Mouse (Mus musculus): ENCODE measurements around the gene Srarp.

Srarp gene

DNA sequence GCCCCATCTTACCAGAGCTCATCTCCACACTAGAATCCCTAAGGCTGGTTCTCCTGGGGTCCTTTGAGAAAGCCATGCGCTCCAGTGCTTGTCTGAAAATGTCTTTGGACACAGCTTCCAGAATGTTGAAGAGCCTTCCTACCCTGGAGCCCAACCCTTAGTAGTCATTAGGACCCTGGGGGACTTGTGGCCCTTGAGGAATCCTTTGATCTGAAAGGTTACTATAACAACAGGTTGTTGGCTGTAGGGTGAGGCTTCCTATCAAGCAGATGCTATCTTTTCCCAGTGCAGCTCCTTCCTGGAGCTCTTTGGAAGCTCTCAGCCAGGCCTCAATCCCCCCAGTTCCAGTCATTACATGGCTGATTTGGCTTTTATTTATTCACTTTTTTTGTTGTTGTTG lies at the start of gene Srarp:
Srarp (minus strand) TSS at position 132 of the 400 bp plus-strand sequence.
- in situ Hi-C loops (cut with MboI; ENCODE audit: low sequenced_read_pairs): no loop called here

DNA sequence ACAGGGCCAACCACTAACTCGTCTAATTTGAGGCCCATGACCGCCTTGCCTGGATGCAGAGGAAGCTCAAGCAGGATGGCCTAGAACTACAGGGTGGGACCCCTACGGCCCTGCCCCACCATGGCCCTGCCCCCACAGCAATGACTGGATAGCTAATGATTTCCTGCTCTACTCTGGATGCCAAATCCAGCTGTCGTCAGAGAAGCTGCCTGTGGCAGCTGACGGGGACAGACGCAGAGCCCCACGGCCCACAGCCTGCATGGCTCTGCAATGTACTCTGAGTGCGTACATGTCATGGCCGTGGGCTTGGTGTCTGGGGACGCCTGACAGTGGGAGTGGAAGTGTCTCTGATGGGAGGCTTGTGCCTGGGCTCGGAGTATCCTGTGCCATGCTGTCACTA lies 48.2 kb upstream of the Srarp start:
- in situ Hi-C loops (cut with MboI; ENCODE audit: low sequenced_read_pairs): no loop called here

DNA sequence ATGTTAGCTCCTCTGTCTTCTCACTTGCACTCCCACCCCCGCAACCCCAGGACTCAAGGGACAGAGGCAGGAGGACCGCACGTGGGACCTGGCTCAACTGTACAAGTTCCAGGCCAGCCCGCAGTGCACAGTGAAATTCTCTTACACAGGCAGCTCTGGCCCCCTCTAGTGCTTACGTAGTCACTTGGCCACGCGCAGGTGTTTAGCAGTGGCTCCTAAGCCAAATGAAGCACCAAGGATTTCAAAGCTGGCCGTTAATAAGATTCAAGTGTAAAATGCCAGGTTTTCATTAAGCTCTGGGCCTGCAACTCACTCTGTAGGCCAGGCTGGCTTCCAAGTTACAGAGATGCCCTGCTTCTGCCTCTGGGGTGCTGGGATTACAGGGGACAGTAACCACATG lies 43.5 kb upstream of the Srarp start:
- in situ Hi-C loops (cut with MboI; ENCODE audit: low sequenced_read_pairs): no loop called here

DNA sequence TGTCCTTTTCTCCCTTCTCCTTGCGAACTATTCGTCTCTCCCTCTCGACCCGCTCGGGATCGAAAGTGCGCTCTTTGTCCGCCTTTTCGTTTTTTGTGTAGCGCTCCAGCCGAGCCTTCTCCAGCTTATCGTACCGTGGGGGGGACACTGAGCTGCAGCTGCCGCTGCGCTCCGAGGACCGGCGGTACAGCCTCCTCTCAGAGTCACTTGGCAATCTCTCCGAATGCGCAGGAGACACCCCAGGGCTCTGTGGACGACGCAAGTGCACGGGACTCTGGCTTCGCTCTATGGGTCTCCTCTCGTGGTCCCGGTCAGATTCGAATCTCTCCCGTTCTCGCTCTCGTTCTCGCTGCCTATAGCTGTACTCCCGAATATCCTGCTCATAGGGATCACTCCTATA lies 42.9 kb upstream of the Srarp start:
- in situ Hi-C loops (cut with MboI; ENCODE audit: low sequenced_read_pairs): no loop called here

DNA sequence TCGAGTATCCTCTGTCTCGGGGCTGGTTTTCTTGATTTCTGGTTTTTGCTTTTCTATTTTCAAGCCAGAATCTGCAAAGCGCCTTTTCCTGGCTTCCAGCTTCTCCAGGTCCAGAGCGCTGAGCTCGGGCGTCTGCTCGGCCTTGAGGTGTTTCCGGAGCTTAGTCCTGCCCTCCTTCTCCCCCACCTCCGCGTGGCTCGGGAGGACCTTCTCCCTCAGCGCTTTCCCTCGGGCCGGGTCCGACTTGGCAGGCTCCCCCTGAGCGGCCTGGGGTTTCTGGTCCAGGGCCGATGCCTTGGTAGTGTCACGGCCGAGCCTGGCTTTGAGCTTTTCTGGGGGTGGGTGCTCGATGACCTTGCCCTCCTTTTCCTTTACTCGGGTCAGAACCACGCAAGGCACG lies 42.3 kb upstream of the Srarp start:
- in situ Hi-C loops (cut with MboI; ENCODE audit: low sequenced_read_pairs): no loop called here

DNA sequence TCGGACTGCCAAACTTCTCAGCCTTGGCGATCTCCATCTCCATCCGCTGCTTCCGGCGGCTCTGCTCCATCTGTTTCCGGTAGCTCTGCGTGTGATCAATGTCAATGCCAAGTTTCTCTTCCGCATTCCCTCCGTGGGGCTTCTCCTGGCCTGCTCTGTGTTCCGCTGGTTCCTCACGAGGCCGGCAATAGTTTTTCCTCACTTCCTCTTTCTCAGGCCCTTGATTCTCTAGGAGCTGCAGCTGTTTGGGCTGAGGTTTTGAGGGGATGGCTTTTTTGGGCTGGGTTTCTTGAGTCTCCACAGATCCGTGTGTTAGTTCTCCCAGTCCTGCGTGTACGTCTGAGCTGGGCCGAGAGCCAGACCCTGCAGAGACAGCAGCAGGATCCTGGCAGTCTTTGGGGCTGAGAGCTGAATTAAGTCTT lies 41.8 kb upstream of the Srarp start:
- in situ Hi-C loops (cut with MboI; ENCODE audit: low sequenced_read_pairs): no loop called here

DNA sequence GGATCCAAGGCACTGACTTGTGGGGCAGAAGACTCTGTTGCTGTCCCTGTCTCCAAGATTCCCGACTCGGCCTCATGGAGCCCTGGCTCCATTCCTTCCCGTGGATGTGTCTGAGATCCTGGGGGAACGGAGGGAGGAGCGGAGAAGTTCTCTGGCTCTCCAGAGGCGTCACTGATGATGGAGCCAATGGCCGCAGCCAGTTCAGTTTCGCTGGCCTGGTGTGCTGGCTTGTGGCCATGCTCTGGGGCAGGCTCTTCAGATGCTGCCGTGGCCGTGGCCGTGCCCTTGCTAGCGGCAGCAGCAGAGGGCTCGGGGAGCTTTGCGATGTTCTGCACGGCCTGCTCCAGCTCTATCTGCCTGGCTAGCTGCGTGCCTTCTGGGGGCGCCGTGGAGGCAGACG lies 38.5 kb upstream of the Srarp start:
- in situ Hi-C loops (cut with MboI; ENCODE audit: low sequenced_read_pairs): no loop called here

DNA sequence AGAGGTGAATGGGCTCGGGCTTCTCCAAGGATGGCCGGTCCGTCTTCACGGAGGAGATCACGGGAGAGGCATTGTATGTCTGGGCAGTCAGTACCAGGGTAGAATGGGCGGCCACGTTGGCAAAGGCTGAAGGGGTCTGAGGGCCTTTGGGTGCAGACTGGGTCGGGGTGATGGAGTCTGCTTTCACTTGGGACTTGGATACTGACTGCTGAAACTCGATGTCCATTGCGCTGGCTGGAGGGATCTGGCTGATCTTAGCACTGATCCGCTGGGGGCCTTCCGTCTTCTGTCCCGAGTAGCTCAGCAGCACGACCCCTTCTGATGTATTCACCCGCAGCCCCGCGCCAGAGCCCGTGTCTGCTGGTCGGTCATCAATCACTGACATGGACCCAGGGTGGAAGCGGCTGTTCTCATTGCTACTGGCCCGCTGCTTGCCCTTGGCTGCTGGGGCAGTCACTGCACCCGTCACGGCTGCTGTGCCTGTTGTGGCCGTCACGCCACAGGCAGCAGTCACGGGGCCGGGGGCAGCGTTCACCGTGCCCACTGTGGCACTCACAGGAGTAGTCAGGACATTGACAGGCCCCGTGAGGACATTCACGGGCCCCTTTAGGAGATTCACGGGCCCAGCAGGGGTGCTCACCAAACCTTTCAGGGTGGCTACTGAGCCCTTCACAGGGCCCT lies 36.9 kb upstream of the Srarp start:
- in situ Hi-C loops (cut with MboI; ENCODE audit: low sequenced_read_pairs): no loop called here

DNA sequence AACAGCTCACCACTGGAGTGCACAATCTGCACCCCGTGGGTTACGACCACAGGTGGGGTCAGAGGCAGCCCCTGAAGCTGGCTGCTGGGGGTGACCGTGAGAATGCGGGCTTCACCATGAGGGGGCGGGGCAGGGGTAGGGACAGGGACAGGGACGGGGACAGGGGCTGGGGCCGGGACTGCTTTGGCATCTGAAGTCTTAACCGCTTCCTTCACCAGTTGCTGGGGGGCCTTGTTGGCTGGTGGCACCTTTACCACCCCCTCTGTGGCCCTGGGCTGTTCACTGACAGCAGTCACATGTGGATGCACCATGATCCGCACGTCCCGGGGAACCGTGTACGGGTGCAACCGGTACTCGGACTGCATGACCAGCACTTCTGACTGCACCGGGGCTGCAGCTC lies 35.6 kb upstream of the Srarp start:
- in situ Hi-C loops (cut with MboI; ENCODE audit: low sequenced_read_pairs): no loop called here

DNA sequence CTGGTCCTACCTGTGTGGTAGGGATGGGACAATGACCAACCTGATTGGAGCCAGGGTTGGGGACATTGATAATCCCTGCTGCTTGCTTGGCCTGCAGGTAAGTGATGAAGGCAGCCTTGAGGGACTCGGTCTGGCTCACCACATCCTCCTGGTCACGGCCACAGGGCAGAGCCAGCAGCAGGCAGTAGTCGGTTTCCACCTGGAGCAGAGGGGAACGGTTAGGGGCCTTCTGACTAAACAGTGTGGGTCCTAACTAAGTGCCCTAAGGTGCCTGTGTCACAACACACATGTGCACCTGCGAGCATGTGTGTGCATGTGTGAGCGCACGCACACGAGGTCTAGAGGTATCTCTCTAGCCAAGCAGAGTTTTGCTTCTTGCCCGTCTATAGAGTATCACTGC lies 33.4 kb upstream of the Srarp start:
- in situ Hi-C loops (cut with MboI; ENCODE audit: low sequenced_read_pairs): no loop called here

DNA sequence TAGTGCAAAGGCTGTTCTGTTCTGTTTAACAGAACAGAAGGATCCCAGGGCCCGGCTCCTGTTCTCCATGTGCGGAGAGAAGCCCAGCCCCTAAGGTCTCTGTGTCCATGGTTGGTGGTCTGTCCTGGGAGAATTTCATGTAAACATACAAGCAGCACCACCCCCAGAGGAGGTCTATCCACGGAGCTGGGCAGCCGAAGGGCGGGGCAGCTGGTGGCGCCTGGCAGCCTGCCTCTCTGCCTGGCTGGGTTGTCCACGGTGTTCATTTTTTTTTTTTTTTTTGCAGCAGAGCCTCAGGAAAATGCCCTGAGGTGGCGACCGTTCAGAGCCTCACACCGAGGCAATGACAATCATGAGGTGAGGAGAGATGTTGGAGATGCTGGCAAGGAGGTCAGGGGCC lies 32.7 kb upstream of the Srarp start:
- in situ Hi-C loops (cut with MboI; ENCODE audit: low sequenced_read_pairs): no loop called here

DNA sequence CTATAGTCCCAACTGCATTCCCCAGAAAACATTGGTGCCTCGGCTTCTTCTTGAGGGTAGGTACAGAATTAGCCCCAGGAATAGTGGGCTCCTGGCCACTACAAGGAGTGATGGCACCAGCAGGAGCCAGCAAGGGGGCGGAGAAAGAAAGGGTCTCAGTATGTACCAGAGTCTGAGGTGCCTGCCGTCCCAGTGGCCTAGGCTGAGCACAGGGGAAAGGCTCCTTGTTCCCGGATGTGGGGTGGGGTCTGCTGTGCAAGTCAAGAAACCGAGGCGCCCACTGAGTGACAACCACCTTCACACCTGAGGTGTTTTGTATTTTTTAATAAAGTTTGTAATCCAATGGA lies 31.6 kb upstream of the Srarp start:
- in situ Hi-C loops (cut with MboI; ENCODE audit: low sequenced_read_pairs): no loop called here

DNA sequence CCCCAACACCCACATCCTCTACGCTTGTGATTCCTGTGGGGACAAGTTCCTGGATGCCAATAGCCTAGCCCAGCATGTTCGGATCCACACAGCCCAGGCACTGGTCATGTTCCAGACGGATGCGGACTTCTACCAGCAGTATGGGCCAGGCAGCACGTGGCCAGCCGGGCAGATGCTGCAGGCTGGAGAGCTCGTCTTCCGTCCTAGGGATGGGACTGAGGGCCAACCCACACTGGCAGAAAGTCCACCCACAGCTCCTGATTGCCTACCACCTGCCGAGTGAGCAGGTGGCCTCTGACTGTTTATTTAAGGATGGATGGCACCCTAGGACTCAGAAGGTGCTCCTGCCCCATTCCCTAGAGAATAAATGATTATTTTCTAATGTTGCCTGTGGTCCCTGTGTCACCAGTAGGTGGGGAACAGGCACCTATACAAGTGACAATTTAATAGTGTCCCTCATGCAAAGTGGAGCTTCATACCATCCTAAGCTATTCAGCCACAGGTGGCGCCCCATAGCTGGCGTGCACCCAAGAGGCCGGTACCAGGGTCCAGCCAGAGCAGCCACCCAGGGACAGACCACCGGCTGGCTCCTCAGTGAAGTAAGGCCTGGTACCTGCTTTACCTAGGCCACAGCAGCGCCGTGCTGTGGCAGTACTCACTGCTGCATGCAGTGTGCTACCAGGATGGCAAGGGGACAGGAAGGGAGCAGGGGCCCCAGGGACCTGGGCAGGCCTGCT lies 31.1 kb upstream of the Srarp start:
- in situ Hi-C loops (cut with MboI; ENCODE audit: low sequenced_read_pairs): no loop called here

DNA sequence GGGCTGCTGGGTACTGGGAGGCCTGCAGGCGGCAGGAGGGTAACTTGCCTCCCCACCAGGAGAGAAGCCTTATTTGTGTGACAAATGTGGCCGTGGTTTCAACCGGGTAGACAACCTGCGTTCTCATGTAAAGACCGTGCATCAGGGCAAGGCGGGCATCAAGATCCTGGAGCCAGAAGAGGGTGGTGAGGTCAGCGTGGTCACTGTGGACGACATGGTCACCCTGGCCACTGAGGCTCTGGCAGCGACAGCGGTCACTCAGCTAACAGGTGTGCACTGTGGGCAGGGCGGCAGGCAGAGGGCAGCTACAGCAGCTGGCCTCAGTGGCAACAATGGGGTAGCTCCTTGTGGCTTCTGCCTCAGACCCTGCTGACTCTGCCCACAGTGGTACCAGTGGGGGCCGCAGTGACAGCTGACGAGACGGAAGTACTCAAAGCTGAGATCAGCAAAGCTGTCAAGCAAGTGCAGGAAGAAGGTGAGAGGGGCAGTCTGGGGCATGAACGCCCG lies 30.4 kb upstream of the Srarp start:
- in situ Hi-C loops (cut with MboI; ENCODE audit: low sequenced_read_pairs): no loop called here

DNA sequence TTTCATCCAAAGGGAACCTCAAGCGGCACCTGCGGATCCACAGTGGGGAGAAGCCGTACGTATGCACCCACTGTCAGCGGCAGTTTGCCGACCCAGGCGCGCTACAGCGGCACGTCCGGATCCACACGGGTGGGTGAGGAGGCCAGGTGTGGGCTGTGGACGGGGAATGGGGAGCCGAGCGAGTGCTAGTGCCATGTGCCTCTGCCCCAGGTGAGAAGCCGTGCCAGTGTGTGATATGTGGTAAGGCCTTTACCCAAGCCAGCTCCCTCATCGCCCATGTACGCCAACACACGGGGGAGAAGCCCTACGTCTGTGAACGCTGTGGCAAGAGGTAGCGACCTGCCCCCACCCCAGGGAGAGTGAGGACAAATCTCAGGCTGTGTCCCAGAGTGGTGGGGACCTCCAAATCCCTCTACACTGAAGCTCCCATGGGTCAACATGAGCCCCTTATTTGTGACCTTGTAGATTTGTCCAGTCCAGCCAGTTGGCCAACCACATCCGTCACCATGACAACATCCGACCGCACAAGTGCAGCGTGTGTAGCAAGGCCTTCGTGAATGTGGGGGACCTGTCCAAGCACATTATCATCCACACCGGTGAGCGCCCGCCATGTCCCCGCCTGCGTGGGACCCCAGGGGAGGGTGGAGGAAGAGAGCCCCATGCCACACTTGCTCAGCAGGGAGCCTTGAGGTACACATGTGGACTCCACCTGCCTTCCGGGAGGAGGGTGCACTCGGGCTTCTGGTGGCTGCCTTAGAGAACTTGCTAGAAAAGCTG lies 29.8 kb upstream of the Srarp start:
- in situ Hi-C loops (cut with MboI; ENCODE audit: low sequenced_read_pairs): no loop called here

DNA sequence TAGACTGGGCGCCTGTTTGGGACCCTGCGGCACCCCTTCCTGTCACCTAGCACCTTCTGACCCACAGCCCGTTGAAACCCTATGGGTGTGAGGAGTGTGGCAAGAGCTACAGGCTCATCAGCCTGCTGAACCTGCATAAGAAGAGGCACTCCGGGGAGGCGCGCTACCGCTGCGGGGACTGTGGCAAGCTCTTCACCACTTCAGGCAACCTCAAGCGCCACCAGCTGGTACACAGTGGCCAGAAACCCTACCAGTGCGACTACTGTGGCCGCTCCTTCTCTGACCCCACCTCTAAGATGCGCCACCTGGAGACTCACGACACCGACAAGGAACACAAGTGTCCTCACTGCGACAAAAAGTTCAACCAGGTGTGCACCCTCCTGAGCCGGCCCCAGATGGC lies 28.8 kb upstream of the Srarp start:
- in situ Hi-C loops (cut with MboI; ENCODE audit: low sequenced_read_pairs): no loop called here

DNA sequence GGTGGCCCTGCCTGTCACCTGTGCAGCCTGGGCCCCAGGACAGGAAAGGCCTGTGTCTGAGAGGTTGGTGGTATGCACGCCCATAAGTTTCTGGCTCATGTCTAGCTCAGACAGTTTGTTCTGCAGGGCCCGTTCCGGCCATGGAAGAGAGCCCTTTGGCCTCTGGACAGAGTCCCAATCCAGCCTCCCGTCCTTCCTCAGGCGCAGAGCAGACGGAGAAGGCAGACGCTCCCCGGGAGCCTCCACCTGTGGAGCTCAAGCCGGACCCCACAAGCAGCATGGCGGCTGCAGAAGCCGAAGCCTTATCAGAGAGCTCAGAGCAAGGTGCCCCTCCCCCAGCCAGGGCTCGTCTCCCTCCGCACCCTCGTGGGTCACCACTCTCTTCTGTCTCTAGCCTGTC lies 27.6 kb upstream of the Srarp start:
- in situ Hi-C loops (cut with MboI; ENCODE audit: low sequenced_read_pairs): no loop called here

DNA sequence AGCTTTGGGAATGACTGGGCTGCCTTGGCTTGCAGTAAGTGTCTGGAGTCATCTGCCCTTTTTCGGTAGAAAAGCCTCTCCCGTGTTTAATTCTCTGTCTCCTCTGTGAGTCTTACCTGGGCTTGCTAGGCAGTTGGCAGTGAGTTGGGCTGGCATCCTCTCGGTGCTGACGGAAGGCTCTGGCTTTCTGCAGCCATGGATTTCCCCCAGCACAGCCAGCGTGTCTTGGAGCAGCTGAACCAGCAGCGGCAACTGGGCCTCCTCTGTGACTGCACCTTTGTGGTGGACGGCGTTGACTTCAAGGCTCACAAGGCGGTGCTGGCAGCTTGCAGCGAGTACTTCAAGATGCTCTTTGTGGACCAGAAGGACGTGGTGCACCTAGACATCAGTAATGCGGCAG lies 25.7 kb upstream of the Srarp start:
- in situ Hi-C loops (cut with MboI; ENCODE audit: low sequenced_read_pairs): no loop called here

DNA sequence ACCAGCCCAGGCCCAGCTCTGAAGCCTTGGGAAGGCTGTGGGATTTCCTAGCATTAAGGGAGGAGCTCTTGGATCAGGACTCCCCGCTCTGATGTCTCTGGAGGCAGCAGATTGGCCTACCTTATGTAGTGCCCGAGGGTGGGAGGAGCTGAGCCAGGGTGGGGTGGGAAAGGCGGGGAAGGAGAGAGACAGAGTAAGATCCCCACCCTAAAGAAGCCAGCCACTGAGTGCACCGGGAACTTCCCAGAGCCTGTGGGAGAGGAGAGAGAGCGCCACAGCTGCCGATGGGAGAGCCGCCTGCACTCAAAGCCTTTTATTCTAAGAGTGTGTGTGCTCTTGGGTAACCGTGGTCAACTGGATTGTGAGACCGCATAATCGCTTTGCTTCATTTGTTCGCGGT lies 25.2 kb upstream of the Srarp start:
- in situ Hi-C loops (cut with MboI; ENCODE audit: low sequenced_read_pairs): no loop called here

DNA sequence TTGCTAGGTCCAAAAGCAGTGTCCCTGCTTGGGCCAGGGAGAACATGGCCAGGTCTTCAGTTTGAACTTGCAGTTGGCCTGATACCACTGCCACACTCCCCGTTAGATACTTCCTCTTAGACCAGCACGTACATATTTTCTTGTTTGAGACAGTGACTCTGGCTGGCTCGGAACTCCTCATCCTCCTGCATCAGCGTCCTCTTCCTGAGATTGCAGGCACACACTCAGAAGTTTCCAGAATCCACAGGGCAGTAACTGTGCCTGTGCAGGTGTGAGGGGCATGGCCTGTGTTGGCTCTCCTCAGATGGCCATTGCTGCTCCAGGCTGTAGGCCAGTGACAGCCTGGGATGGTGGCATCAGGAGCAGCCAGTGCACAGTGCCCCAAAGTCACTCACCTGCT lies 24.6 kb upstream of the Srarp start:
- in situ Hi-C loops (cut with MboI; ENCODE audit: low sequenced_read_pairs): no loop called here

DNA sequence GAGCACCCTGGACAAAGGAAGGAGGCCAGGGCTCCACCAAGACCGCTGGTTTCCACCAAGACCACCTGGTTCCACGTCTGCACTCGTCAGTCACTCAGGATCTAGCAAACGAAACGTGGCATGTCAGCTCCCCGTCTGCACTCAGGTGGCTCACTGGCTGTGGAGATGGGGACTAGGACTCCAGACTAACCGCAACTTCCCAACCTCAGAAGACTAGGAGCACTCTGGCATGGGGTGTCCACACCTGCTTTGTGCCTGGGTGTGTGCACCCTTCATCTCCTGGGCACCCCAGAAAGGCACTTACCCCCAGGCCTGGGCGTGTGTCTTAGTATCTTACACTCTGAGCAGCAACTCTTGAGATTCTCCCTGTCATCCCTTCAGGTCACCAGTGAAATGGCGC lies 23.9 kb upstream of the Srarp start:
- in situ Hi-C loops (cut with MboI; ENCODE audit: low sequenced_read_pairs): no loop called here

DNA sequence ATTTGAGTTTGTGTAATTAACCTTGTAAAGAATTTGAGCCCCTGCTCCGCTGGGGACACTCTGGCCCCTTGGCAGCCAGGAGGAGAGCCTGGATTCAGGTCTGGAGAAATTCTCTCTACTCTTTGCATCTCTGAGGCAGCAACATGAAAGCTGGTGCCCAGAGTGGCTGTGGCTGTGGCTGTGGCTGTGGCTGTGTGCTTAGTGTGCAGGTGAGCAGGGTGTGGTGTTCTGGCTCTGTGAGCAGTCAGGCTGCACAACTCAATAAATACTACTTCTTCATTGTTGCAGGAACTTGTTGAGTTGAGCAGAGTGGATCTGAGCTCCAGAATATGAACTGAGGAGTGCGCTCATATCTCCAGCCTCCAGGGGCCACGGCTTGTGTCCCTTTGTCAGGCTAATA lies 23.0 kb upstream of the Srarp start:
- in situ Hi-C loops (cut with MboI; ENCODE audit: low sequenced_read_pairs): no loop called here
